Mouse (Mus musculus) ES-E14 (cell line): Measurements from ENCODE around the gene Nxn.

Experiments used
- CHD2 ChIP-seq: IDR thresholded peaks from 2 replicates; pipeline ENCODE4 v1.6.1; 2014; ENCODE audit warnings: mild to moderate bottlenecking, low read depth, low read length, inconsistent platforms
- HCFC1 ChIP-seq: IDR thresholded peaks from 2 replicates; pipeline ENCODE4 v1.6.1; 2012; ENCODE audit warnings: low read length, inconsistent platforms, borderline replicate concordance; ENCODE audit not compliant: insufficient read depth
- ZC3H11A ChIP-seq: IDR thresholded peaks from 2 replicates; pipeline ENCODE4 v1.6.1; 2012; ENCODE audit warnings: low read depth, mild to moderate bottlenecking, inconsistent platforms, low read length, borderline replicate concordance
- ZNF384 ChIP-seq: IDR thresholded peaks from 2 replicates; pipeline ENCODE4 v1.6.1; 2012; ENCODE audit warnings: low read depth, low read length, inconsistent platforms

DNA sequence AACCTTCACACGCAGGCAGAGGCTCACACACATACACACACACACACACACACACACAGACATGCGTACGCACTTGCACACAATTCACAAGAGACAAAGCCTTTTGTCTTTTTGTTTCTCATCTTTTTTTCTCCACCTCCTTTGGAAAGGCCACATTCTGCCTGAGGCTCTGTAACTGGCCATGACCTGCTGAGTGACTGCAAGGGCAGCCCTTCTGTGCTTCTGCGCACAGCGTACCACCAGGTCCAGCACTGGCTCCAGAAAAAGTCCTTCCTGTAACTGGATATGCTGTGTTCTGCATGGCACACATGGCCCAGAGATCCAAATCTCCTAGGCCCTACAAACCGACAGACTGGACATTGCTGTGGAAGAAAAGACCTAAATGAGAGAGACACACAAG, 38.7 kb downstream of the Nxn start:
- TF ChIP-seq CHD2 (no peak), ZC3H11A (no peak), ZNF384 (no peak), HCFC1 (no peak)
